Mouse (Mus musculus): ENCODE data around the gene Sf3a2.

- TF ChIP-seq CTCF (IDR thresholded peaks at IDR 0.05; ENCODE audit: borderline replicate concordance, control insufficient read depth, extremely low read depth, insufficient read depth, low read length, poor library complexity) (no peak), POLR2A (IDR thresholded peaks at IDR 0.05; ENCODE audit: control insufficient read depth, extremely low read depth, insufficient read depth, low read length, poor library complexity) (no peak)
Measured at GRCm38 (mm10) chr10:80794750-80795149, 3.2 kb upstream of the Sf3a2 start.

Measured in thymus, adult 2 months (tissue).